Mouse (Mus musculus): ENCODE results near the gene Trpm7.

GRCm38 (mm10) chr2:126768194-126768593 is 107.8 kb downstream of the Trpm7 start:
- TF ChIP-seq MYOD1 (IDR thresholded peaks at IDR 0.05; ENCODE audit: control insufficient read depth, insufficient read length, low read depth) = no peak
- no peak for TF ChIP-seq CTCF (IDR thresholded peaks at IDR 0.05; ENCODE audit: control insufficient read depth, insufficient read depth, insufficient read length)
- TF ChIP-seq MYOG (IDR thresholded peaks at IDR 0.05; ENCODE audit: control insufficient read depth, extremely low read depth, insufficient read length) = no peak
- no peak for TF ChIP-seq USF1 (IDR thresholded peaks at IDR 0.05; ENCODE audit: low read depth)
- TF ChIP-seq MAX (IDR thresholded peaks at IDR 0.05) = no peak
